Mouse (Mus musculus) heart, postnatal 0 days (tissue): Measurements from ENCODE around the gene Robo1. TPM values are rescaled to one million over a fixed set of nuclear protein-coding genes. Genes with fewer than 3 reads are reported as not detected.

Experiments
- ATAC-seq: fragments of 200-750 bp; cut with Nextera tagmentation; 2 replicates; pipeline ENCODE4 v1.8.0; 2017; ENCODE audit warnings: low read depth, moderate number of reproducible peaks, moderate library complexity; ENCODE audit not compliant: insufficient read depth
- DNase-seq: peaks from one replicate; pipeline ENCODE4 v3.0.0-alpha.2; 2016; ENCODE audit warnings: low spot score
- H3K27ac ChIP-seq: fragments of 300-500 bp; sonication (generic); 2 replicates; pipeline ENCODE4 v1.5.1; 2014; ENCODE audit warnings: low read depth, mild to moderate bottlenecking
- H3K27me3 ChIP-seq: fragments of 300-500 bp; sonication (generic); 2 replicates; pipeline ENCODE4 v1.6.1; 2014; ENCODE audit warnings: low read length, mixed read lengths; ENCODE audit not compliant: control insufficient read depth, insufficient read depth
- H3K36me3 ChIP-seq: fragments of 300-500 bp; sonication (generic); replicated peaks from 2 replicates; pipeline ENCODE4 v1.6.1; 2014; ENCODE audit warnings: low read length, mixed read lengths; ENCODE audit not compliant: control insufficient read depth, insufficient read depth
- H3K4me1 ChIP-seq: fragments of 300-500 bp; sonication (generic); 2 replicates; pipeline ENCODE4 v1.6.1; 2014; ENCODE audit warnings: antibody characterized with exemption; ENCODE audit not compliant: control insufficient read depth, insufficient read depth
- H3K4me2 ChIP-seq: fragments of 300-500 bp; sonication (generic); 2 replicates; pipeline ENCODE4 v1.6.1; 2014; ENCODE audit warnings: low read depth, mild to moderate bottlenecking, low read length, moderate library complexity
- H3K4me3 ChIP-seq: fragments of 300-500 bp; sonication (generic); 2 replicates; pipeline ENCODE4 v1.5.1; 2014; ENCODE audit warnings: low read depth, low read length
- H3K9ac ChIP-seq: fragments of 300-500 bp; sonication (generic); replicated peaks from 2 replicates; pipeline ENCODE4 v1.6.1; 2014; ENCODE audit warnings: low read depth, low read length, mixed read lengths
- H3K9me3 ChIP-seq: fragments of 300-500 bp; sonication (generic); replicated peaks from 2 replicates; pipeline ENCODE4 v1.6.1; 2016; ENCODE audit warnings: low read length; ENCODE audit not compliant: control insufficient read depth
- CTCF ChIP-seq: IDR thresholded peaks from 2 replicates; pipeline ENCODE4 v1.5.1; 2016; ENCODE audit warnings: antibody characterized with exemption, control low read depth, low read depth
- EP300 ChIP-seq: IDR thresholded peaks from 2 replicates; pipeline ENCODE4 v1.6.1; 2016; ENCODE audit warnings: antibody characterized with exemption, low read depth
- WGBS: fragments of 180-500 bp; shearing (Covaris S2); extraction: QIAGEN DNeasy Blood & Tissue Kit; methylation state at CpG from one replicate; pipeline ENCODE4 v1.1.7; 2014; 5-methylcytosine and 5-hydroxymethylcytosine counted together
- polyA plus RNA-seq: library from polyadenylated mRNA; unstranded; fragments of >200 nt; fragmentation: Nextera tagmentation; extraction: Ambion mirVana; gene quantifications from 2 replicates; pipeline ENCODE4 v1.2.1, GENCODE M21; 2015
- total RNA-seq: library from RNA; depleted of rRNA; stranded (reverse); fragments of >200 nt; gene quantifications from 2 replicates; pipeline ENCODE4 v1.2.3, GENCODE M21; 2014; ENCODE audit warnings: low replicate concordance

Gene Robo1
- total and polyA plus RNA-seq, 2 experiments from 2014 or later, result 2.8 to 4.0 TPM

DNA sequence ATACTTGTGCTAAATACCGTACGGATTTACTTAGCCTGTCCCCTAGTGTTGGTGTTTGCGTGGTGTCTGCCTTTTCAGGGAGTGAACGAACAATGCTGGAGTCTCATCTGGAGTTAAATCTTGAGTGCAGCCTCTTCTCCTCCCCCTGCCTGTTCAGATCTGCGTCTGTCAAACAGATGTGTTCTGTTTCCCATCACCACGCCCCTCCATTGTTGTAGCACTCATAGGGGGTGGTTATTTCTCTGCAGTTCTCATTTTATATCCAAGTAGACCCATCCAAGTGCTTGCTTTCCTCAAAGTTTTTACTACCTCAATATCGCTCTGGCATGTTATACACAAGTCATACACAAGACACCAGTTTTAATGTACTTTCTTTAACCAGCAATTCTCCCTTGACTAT is 708.7 kb downstream of the Robo1 start:
- DNase-seq, result no peak
- Histone ChIP-seq H3K36me3 (no peaks in the 10 kb centered on the region), H3K4me1 (no peaks in the 10 kb centered on the region), H3K27me3 (no peaks in the 10 kb centered on the region), H3K9ac (no peak overlapping the region), H3K4me3 (no peak overlapping the region), H3K4me2 (no peak overlapping the region), H3K9me3 (no peaks in the 10 kb centered on the region), H3K27ac (no peak overlapping the region)
- ATAC-seq, result no peak
- 53% methylated on average over 7 of the region's 7 CpGs for WGBS
- no peak for TF ChIP-seq CTCF
- no peak for TF ChIP-seq EP300

DNA sequence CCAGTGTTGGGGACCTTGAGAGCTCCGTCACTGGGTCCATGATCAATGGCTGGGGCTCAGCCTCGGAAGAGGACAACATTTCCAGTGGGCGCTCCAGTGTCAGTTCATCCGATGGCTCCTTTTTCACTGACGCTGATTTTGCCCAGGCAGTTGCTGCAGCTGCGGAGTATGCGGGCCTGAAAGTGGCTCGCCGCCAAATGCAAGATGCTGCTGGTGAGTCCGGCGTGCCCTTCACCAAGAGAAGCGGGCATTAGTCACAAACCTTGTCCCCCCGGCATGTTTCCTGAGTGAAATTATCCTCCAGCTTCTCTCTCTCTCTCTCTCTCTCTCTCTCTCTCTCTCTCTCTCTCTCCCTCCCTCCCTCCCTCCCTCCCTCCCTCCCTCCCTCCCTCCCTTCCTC is 716.2 kb downstream of the Robo1 start:
- no peak for ATAC-seq
- Histone ChIP-seq H3K9me3 (no peaks in the 10 kb centered on the region), H3K27ac (no peak overlapping the region), H3K4me2 (no peak overlapping the region), H3K4me1 (no peaks in the 10 kb centered on the region), H3K27me3 (no peaks in the 10 kb centered on the region), H3K4me3 (no peak overlapping the region), H3K36me3 (no peaks in the 10 kb centered on the region), H3K9ac (no peak overlapping the region)
- 81% methylated on average over 13 of the region's 13 CpGs for WGBS
- TF ChIP-seq CTCF, result no peak
- no peak for DNase-seq

DNA sequence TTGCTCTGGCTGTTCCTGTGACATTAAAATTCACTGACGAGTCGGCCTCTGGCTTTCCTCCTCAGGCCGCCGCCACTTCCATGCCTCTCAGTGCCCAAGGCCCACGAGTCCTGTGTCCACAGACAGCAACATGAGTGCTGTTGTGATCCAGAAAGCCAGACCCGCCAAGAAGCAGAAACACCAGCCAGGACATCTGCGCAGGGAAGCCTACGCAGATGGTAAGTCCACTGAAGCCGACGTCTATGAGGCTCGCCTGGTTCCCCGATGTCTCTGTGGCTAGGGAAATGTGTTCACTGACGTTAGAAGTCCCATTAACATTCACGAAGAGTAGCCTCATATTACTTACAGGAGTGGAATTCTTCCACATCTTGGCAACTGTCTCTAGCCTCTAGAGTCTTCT is 719.6 kb downstream of the Robo1 start:
- DNase-seq (no peak), ATAC-seq (no peak)
- WGBS, result 82% methylated on average over 14 of the region's 14 CpGs
- no peaks in the 10 kb centered on the region for H3K27me3 ChIP-seq
- H3K36me3 ChIP-seq, result no peaks in the 10 kb centered on the region
- TF ChIP-seq CTCF (no peak), EP300 (no peak)
- H3K4me1 ChIP-seq, result no peaks in the 10 kb centered on the region
- H3K27ac ChIP-seq, result no peak overlapping the region
- H3K4me3 ChIP-seq, result no peak overlapping the region
- no peak overlapping the region for H3K9ac ChIP-seq
- no peak overlapping the region for H3K4me2 ChIP-seq
- no peaks in the 10 kb centered on the region for H3K9me3 ChIP-seq

DNA sequence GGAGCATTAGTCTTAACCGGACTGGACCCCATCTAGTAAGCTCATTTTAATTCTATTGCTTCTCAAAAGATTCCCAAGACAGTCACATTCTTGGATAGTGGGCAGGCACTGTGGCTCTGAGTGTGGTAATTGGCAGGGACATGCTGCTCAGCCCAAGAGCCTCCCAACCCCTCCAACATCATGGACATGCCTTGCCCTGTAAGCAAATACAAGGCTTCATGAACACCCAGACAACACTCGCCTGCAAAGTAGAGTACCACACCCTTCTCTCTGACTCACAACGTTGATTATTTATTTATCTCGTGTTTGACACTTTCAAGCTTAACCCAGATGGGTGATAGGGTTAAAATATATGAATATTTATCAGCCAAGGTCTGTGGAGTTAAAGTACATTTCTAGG is 722.9 kb downstream of the Robo1 start:
- TF ChIP-seq EP300 (no peak), CTCF (no peak)
- ATAC-seq (no peak), DNase-seq (no peak)
- Histone ChIP-seq H3K27me3 (no peaks in the 10 kb centered on the region), H3K27ac (no peak overlapping the region), H3K9me3 (no peaks in the 10 kb centered on the region), H3K36me3 (no peaks in the 10 kb centered on the region), H3K9ac (no peak overlapping the region), H3K4me2 (no peak overlapping the region), H3K4me1 (no peaks in the 10 kb centered on the region), H3K4me3 (no peak overlapping the region)
- 72% methylated on average over 4 of the region's 4 CpGs for WGBS

DNA sequence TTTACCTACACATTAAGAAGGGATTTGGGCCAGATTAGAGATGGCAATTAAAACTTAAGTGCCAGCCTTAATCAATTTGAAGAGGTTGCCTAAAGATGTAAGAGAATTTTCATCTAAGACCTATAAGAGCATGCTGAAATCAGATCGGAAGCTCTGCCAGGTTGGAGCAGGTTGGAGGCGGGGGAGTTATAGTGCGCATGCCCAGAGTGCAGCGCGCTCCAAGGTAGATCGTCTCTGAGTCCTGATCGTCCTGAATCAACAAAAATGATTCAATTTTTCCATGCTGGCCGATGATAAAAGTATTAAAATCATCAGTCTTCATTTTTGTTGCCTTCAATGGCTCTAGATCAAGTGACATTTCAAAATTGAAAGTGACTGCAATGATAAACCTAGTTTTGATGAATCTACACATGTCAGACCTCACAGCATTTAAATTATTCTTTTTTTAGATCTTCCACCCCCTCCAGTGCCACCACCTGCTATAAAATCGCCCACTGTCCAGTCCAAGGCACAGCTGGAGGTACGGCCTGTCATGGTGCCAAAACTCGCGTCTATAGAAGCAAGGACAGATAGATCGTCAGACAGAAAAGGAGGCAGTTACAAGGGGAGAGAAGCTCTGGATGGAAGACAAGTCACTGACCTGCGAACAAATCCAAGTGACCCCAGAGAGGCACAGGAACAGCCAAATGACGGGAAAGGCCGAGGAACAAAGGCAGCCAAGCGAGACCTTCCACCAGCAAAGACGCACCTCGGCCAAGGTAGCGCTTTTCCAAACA is 727.3 kb downstream of the Robo1 start:
- Histone ChIP-seq H3K9me3 (no peaks in the 10 kb centered on the region), H3K36me3 (no peaks in the 10 kb centered on the region), H3K4me2 (no peak overlapping the region), H3K27ac (no peak overlapping the region), H3K9ac (no peak overlapping the region), H3K4me3 (no peak overlapping the region), H3K27me3 (no peaks in the 10 kb centered on the region), H3K4me1 (no peaks in the 10 kb centered on the region)
- ATAC-seq (no peak), DNase-seq (no peak)
- TF ChIP-seq EP300 (no peak), CTCF (no peak)
- 91% methylated on average over 20 of the region's 20 CpGs for WGBS

DNA sequence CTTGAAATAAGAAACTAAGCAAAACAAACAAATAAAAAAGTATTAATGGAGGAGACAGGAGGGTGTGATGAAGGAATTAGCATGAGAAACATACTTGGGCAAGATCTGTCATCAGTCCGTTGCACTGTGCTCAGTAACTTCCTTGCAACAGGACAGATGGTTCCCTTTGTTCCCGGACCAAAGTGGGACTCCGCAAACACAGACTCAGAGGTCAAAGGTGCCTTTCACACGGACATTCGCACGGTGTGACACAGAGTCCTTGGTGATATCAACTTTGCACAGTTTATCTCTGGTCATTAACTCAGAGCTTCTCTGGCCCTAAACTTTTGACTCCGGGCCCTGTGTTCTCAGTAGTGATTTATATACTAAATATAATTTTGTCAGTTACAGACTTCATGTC is 730.4 kb downstream of the Robo1 start:
- DNase-seq (no peak), ATAC-seq (no peak)
- no peak overlapping the region for H3K9ac ChIP-seq
- H3K36me3 ChIP-seq, result no peaks in the 10 kb centered on the region
- no peak overlapping the region for H3K4me3 ChIP-seq
- H3K4me2 ChIP-seq, result no peak overlapping the region
- H3K27ac ChIP-seq, result no peak overlapping the region
- WGBS, result 59% methylated on average over 7 of the region's 7 CpGs
- H3K9me3 ChIP-seq, result peaks cover 7% of the 10 kb centered on the region; the same call in 1 of the 2 replicates
- H3K27me3 ChIP-seq, result no peaks in the 10 kb centered on the region
- TF ChIP-seq CTCF (no peak), EP300 (no peak)
- H3K4me1 ChIP-seq, result no peaks in the 10 kb centered on the region
